Mouse (Mus musculus) heart, adult 2 months (tissue): ENCODE measurements around the gene B4galt1.

Experiments used
- CTCF ChIP-seq: fragments of 200-600 bp; IDR thresholded peaks from 2 replicates; pipeline ENCODE4 v1.8.1; 2022; ENCODE audit warnings: antibody characterized with exemption, mild to moderate bottlenecking, moderate library complexity
- EP300 ChIP-seq: fragments of 200-500 bp; IDR thresholded peaks from 2 replicates; pipeline ENCODE4 v1.6.1; 2011; ENCODE audit warnings: low read depth, low read length, control low read depth; ENCODE audit not compliant: insufficient read depth
- POLR2A ChIP-seq: fragments of 200-500 bp; IDR thresholded peaks from 2 replicates; pipeline ENCODE4 v1.6.1; 2011; ENCODE audit warnings: mild to moderate bottlenecking, low read depth, low read length, control low read depth; ENCODE audit not compliant: insufficient read depth

DNA sequence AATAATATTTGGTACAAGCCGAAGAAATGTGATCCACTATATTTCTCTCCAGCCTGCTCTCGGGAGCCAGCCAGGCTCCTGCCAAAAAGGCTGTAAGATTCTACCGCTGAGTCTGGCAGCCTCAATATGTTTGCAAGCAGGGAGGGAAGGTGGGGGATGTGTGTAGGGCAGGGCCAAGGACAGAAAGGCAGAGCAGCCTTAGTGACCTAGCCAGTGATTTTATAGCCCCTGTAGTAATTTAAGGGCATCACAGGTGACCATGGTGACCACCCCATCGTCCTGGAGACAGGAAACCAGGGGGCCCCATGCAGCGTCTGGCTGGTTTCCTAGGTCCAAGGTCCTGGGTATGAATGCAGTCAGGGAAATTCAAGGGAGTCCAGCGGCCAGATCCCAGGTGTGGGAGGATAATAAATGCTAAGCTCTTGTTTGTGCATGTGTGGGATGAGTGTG, 20.4 kb upstream of the B4galt1 start:
- TF ChIP-seq CTCF: no peak
- no peak for TF ChIP-seq POLR2A
- TF ChIP-seq EP300: no peak
